Mouse (Mus musculus) midbrain, embryonic 12.5 days (tissue): ENCODE measurements around the gene Tsen2. TPM values are rescaled to one million over a fixed set of nuclear protein-coding genes. Genes with fewer than 3 reads are reported as not detected.

Experiments
- ATAC-seq: fragments of 200-750 bp; cut with Nextera tagmentation; 2 replicates; pipeline ENCODE4 v1.8.0; 2017; ENCODE audit warnings: low read depth, moderate TSS enrichment, moderate library complexity; ENCODE audit not compliant: low FRiP score
- H3K27ac ChIP-seq: fragments of 300-500 bp; sonication (generic); replicated peaks from 2 replicates; pipeline ENCODE4 v1.5.1; 2016; ENCODE audit warnings: mild to moderate bottlenecking
- H3K27me3 ChIP-seq: fragments of 300-500 bp; sonication (generic); 2 replicates; pipeline ENCODE4 v1.6.1; 2016; ENCODE audit warnings: mild to moderate bottlenecking
- H3K36me3 ChIP-seq: fragments of 300-500 bp; sonication (generic); 2 replicates; pipeline ENCODE4 v1.6.1; 2016
- H3K4me1 ChIP-seq: fragments of 300-500 bp; sonication (generic); 2 replicates; pipeline ENCODE4 v1.6.1; 2016
- H3K4me2 ChIP-seq: fragments of 300-500 bp; sonication (generic); replicated peaks from 2 replicates; pipeline ENCODE4 v1.6.1; 2016; ENCODE audit warnings: mild to moderate bottlenecking, moderate library complexity
- H3K4me3 ChIP-seq: fragments of 300-500 bp; sonication (generic); 2 replicates; pipeline ENCODE4 v1.5.1; 2016; ENCODE audit warnings: mild to moderate bottlenecking
- H3K9ac ChIP-seq: fragments of 300-500 bp; sonication (generic); replicated peaks from 2 replicates; pipeline ENCODE4 v1.6.1; 2016; ENCODE audit warnings: mild to moderate bottlenecking, moderate library complexity
- H3K9me3 ChIP-seq: fragments of 300-500 bp; sonication (generic); 2 replicates; pipeline ENCODE4 v1.6.1; 2016; ENCODE audit warnings: mild to moderate bottlenecking
- WGBS: fragments of 180-500 bp; shearing (Covaris S2); methylation state at CpG from one replicate; pipeline ENCODE4 v1.1.7; 2016; 5-methylcytosine and 5-hydroxymethylcytosine counted together
- polyA plus RNA-seq: library from polyadenylated mRNA; unstranded; fragments of >200 nt; fragmentation: Nextera tagmentation; extraction: Ambion mirVana; gene quantifications from 2 replicates; pipeline ENCODE4 v1.2.1, GENCODE M21; 2016

Tsen2 gene
- polyA plus RNA-seq, 1 experiment from 2014 or later: 30.5 TPM

- Histone ChIP-seq H3K9me3 (no peaks in the 10 kb centered on the region), H3K36me3 (peaks cover 21% of the 10 kb centered on the region), H3K4me2 (no peak overlapping the region), H3K27ac (no peak overlapping the region), H3K4me3 (no peak overlapping the region), H3K27me3 (no peaks in the 10 kb centered on the region), H3K9ac (no peak overlapping the region), H3K4me1 (peaks cover 11% of the 10 kb centered on the region)
- WGBS: 87% methylated on average over 5 of the region's 5 CpGs
- ATAC-seq: no peak
Measured at GRCm38 (mm10) chr6:115546276-115546675, 1.8 kb downstream of the Tsen2 start.

- 88% methylated on average over 5 of the region's 5 CpGs for WGBS
- no peak overlapping the region for H3K9ac ChIP-seq
- H3K4me2 ChIP-seq: no peak overlapping the region
- H3K27me3 ChIP-seq: no peaks in the 10 kb centered on the region
- no peak for ATAC-seq
- H3K9me3 ChIP-seq: no peaks in the 10 kb centered on the region
- H3K27ac ChIP-seq: no peak overlapping the region
- no peak overlapping the region for H3K4me3 ChIP-seq
- no peaks in the 10 kb centered on the region for H3K4me1 ChIP-seq
- peaks cover 44% of the 10 kb centered on the region for H3K36me3 ChIP-seq
Measured at GRCm38 (mm10) chr6:115555485-115555884, 11.0 kb downstream of the Tsen2 start.

- no peaks in the 10 kb centered on the region for H3K27me3 ChIP-seq
- 94% methylated on average over 2 of the region's 2 CpGs for WGBS
- H3K36me3 ChIP-seq: peaks cover 45% of the 10 kb centered on the region
- no peak overlapping the region for H3K4me3 ChIP-seq
- H3K4me1 ChIP-seq: no peaks in the 10 kb centered on the region
- H3K4me2 ChIP-seq: no peak overlapping the region
- ATAC-seq: no peak
- H3K9me3 ChIP-seq: no peaks in the 10 kb centered on the region
- H3K9ac ChIP-seq: no peak overlapping the region
- H3K27ac ChIP-seq: no peak overlapping the region
Measured at GRCm38 (mm10) chr6:115558176-115558575, 13.7 kb downstream of the Tsen2 start.

DNA sequence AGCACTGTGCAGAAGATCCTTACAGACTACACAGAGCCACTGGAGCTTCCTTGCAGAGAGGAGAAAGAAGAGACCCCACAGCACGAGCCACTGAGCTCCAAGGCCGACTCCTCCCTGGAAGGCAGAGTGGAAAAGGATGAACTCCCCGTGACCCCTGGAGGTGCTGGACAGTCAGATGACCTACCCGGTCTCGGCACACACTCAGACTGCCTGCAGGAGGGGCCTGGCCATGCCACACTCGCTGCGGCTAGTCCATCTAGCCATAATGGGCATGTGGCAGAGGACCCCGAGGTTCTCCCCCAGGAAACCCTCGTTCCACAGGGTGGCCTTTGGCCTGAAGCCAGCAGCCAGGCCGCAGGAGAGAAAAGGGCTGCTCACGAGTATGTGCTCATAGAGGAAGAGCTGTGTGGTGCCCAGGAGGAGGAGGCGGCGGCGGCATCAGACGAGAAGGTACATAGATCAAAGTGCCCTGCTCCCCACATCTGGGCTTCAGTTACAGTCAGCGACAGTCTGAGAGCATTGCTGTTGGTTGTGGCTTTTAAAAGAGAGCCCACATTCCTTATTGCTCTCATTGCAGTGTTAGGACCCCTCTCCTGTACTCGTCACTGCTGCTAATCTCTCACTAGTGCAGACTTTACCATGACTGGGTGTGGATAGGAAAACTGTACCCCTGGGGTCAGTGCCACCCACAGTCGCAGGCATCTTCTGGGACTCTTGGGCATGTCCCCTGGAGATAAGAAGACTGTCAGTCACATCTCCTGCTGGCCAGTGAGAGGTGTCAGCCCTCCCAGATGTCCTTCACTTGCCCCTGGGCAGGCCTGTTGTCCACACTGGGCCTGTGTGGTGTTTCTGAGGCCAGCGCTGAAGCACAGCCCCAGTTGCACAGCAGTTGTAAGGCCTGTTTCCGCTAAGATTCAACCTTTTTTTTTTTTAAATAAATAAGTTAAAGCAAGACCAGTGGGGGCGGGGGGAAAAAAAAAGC lies 15.5 kb downstream of the Tsen2 start:
- H3K4me3 ChIP-seq: no peak overlapping the region
- H3K4me2 ChIP-seq: no peak overlapping the region
- H3K4me1 ChIP-seq: no peaks in the 10 kb centered on the region
- H3K36me3 ChIP-seq: peaks cover 45% of the 10 kb centered on the region
- H3K9me3 ChIP-seq: no peaks in the 10 kb centered on the region
- ATAC-seq: no peak
- 89% methylated on average over 21 of the region's 21 CpGs for WGBS
- H3K27ac ChIP-seq: no peak overlapping the region
- H3K9ac ChIP-seq: no peak overlapping the region
- H3K27me3 ChIP-seq: no peaks in the 10 kb centered on the region

DNA sequence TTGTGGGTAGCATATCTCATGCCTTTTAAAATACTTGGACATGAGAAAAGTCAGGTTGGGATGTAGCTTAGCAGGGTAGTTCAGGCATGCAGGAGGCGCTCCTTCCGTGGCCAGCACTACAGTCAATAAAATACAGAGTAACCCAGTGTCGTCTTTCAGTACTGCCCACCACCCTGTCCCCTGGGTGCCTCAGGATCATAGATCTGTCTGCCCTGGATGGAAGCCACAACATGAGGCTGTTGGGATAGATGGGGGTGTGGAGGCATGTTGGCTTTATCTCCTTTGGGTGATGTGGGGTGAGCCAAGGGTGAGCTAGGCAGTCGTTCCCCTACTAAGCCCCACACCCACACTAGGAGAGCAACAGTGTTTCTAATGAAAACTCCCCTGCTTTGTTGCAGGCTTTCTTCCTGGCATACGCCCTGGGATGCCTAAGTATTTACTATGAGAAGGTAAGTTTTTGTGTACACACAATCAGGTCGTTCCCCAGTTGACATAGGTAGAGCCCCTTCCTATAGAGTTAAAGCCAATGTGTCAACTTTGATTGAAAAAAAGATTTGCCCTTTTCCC lies 21.1 kb downstream of the Tsen2 start:
- Histone ChIP-seq H3K9ac (no peak overlapping the region), H3K36me3 (peaks cover 73% of the 10 kb centered on the region), H3K27me3 (no peaks in the 10 kb centered on the region), H3K4me1 (no peaks in the 10 kb centered on the region), H3K4me3 (no peak overlapping the region), H3K27ac (no peak overlapping the region), H3K4me2 (no peak overlapping the region), H3K9me3 (no peaks in the 10 kb centered on the region)
- ATAC-seq: no peak
- WGBS: 89% methylated on average over 6 of the region's 6 CpGs

DNA sequence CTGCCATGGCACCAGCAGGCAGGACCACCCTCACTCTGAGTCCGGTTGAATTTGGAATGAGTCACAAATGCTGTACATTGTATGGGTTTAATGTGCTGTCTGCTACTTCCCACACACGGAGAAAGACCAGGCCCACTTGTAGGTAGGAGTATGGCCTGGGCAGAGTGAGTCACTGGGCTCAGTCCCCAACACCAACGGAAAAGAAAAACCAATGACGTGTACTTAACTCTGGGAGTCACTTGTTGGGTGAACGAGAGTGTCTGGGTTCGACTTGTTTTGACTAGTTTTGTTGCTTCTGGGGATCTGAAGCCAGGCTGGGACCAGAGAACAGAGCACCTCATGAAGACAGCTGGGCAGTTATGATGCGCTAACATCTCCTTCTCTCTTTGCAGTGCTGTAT lies 29.7 kb downstream of the Tsen2 start:
- Histone ChIP-seq H3K9me3 (no peaks in the 10 kb centered on the region), H3K27me3 (no peaks in the 10 kb centered on the region), H3K36me3 (peaks cover 68% of the 10 kb centered on the region), H3K4me2 (no peak overlapping the region), H3K9ac (no peak overlapping the region), H3K4me1 (no peaks in the 10 kb centered on the region), H3K4me3 (no peak overlapping the region), H3K27ac (no peak overlapping the region)
- ATAC-seq: no peak
- 91% methylated on average over 7 of the region's 7 CpGs for whole genome bisulfite sequencing

DNA sequence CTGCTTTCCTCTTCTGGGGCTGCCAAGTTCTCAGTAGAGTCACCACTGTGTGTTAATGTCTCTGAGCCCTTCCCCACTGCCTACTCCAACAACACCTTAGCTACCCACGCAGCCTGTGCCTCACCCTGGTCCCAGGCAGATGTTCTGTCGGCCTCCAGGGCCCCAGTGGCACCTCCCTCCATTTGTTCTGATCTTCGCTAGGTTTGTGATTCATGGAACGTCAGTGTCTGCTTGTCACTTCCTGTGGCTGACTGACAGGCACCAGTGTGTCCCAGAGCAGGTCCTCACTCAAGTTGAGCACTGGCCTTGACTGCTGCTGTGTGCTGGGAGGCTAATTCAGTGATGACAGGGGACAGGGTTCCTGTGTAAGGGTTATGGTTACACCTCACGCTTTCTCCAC lies 32.9 kb downstream of the Tsen2 start:
- no peaks in the 10 kb centered on the region for H3K4me1 ChIP-seq
- H3K4me3 ChIP-seq: no peak overlapping the region
- no peak overlapping the region for H3K4me2 ChIP-seq
- peaks cover 57% of the 10 kb centered on the region for H3K36me3 ChIP-seq
- no peak overlapping the region for H3K9ac ChIP-seq
- 89% methylated on average over 5 of the region's 5 CpGs for WGBS
- no peak overlapping the region for H3K27ac ChIP-seq
- H3K27me3 ChIP-seq: no peaks in the 10 kb centered on the region
- no peak for ATAC-seq
- no peaks in the 10 kb centered on the region for H3K9me3 ChIP-seq

GRCm38 (mm10) chr6:115577941-115578340 lies 33.5 kb downstream of the Tsen2 start:
- WGBS: 91% methylated on average over 9 of the region's 9 CpGs
- Histone ChIP-seq H3K36me3 (peaks cover 57% of the 10 kb centered on the region), H3K4me2 (no peak overlapping the region), H3K27me3 (no peaks in the 10 kb centered on the region), H3K4me3 (no peak overlapping the region), H3K9me3 (no peaks in the 10 kb centered on the region), H3K4me1 (no peaks in the 10 kb centered on the region), H3K27ac (no peak overlapping the region), H3K9ac (no peak overlapping the region)
- ATAC-seq: no peak

- no peak overlapping the region for H3K9ac ChIP-seq
- WGBS: 81% methylated on average over 3 of the region's 3 CpGs
Measured at GRCm38 (mm10) chr6:115580810-115581209, 36.3 kb downstream of the Tsen2 start.

DNA sequence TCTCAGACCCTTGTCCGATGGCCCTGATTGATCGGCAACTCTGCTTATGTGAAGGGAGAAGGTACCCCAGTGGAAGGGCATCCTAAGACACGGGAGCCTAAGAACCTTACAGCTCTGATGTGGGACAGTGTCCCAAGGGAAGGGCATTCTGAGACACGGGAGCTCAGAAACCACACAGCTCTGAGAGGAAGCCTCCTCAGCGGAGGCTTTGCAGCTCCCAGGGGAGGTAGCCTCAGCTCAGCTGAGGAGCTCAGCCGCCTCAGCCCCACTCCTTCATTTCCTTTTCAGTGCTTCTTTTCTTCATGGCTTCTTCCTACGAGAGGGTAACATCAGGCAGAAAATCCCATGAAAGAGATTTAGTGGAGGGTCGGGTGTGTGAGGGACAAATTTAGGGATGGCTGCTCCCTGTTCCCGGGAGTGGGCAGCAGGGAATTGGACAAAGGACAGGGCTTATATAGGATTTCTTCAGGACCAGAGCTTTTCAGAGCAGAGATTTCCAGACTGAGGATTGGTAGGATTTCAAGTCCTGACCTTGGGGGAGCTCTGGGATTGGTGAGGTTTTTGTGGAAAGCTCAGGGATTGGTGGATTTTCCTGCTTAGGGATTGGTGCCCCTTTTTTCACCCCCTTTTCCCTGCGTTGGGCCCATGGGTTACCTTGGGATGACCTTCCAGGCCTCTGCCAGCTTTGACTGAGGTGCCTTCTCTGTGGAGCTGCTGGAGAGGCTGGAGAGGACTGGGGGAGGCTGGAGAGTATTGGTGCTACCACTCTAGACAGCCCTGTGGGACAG lies 38.1 kb downstream of the Tsen2 start:
- Histone ChIP-seq H3K9ac (no peak overlapping the region), H3K27ac (no peak overlapping the region), H3K36me3 (peaks cover 22% of the 10 kb centered on the region), H3K27me3 (no peaks in the 10 kb centered on the region), H3K9me3 (no peaks in the 10 kb centered on the region), H3K4me2 (no peak overlapping the region), H3K4me3 (no peak overlapping the region), H3K4me1 (no peaks in the 10 kb centered on the region)
- 73% methylated on average over 10 of the region's 10 CpGs for WGBS
- ATAC-seq: no peak

More at GRCm38 (mm10) chr6:115580810-115581209, 36.3 kb downstream of the Tsen2 start:
- no peak overlapping the region for H3K4me2 ChIP-seq
- no peak overlapping the region for H3K27ac ChIP-seq
- H3K9me3 ChIP-seq: no peaks in the 10 kb centered on the region
- H3K4me3 ChIP-seq: no peak overlapping the region
- no peaks in the 10 kb centered on the region for H3K4me1 ChIP-seq
- no peaks in the 10 kb centered on the region for H3K27me3 ChIP-seq
- H3K36me3 ChIP-seq: peaks cover 39% of the 10 kb centered on the region
- no peak for ATAC-seq

GRCm38 (mm10) chr6:115583430-115584125 lies 39.1 kb downstream of the Tsen2 start:
- H3K27me3 ChIP-seq: no peaks in the 10 kb centered on the region
- no peaks in the 10 kb centered on the region for H3K9me3 ChIP-seq
- no peaks in the 10 kb centered on the region for H3K4me1 ChIP-seq
- no peak overlapping the region for H3K27ac ChIP-seq
- H3K9ac ChIP-seq: no peak overlapping the region
- H3K36me3 ChIP-seq: peaks cover 12% of the 10 kb centered on the region
- no peak overlapping the region for H3K4me3 ChIP-seq
- no peak overlapping the region for H3K4me2 ChIP-seq
- 78% methylated on average over 6 of the region's 6 CpGs for WGBS
- ATAC-seq: no peak
